Mouse (Mus musculus): ENCODE results near the gene Gm9495. TPM values are rescaled to one million over a fixed set of nuclear protein-coding genes. Genes with fewer than 3 reads are reported as not detected.
A peak's percentile ranks its signal among the peaks of the same experiment; 100 is the strongest.
"Not testable (repeated sequence)": the region's sequence is repeated elsewhere in the genome, so short reads cannot be mapped to it uniquely, and the experiment has no call there.

Gm9495 gene
- 0.10 TPM in 1 of 2 replicates, not detected in the other for polyA plus RNA-seq (2012; rRNA removed)

GRCm38 (mm10) chr8:69453465-69453864 is at the start of gene Gm9495:
TSS of gene Gm9495 (minus strand) at chr8:69453565.
- not testable (repeated sequence) for H3K4me1 ChIP-seq (ENCODE audit: control insufficient read depth, insufficient read depth, low read length); H3K4me3 ChIP-seq (replicated peaks; ENCODE audit: insufficient read depth, low read depth, low read length); DNase-seq; H3K27ac ChIP-seq (ENCODE audit: insufficient read depth, low read length); H3K27me3 ChIP-seq (ENCODE audit: control insufficient read depth, insufficient read depth, low read length)
- WGBS = 98% methylated on average over 2 of the region's 3 CpGs

- H3K27me3 ChIP-seq (ENCODE audit: control insufficient read depth, insufficient read depth, low read length); H3K4me3 ChIP-seq (replicated peaks; ENCODE audit: insufficient read depth, low read depth, low read length); H3K4me1 ChIP-seq (ENCODE audit: control insufficient read depth, insufficient read depth, low read length); H3K27ac ChIP-seq (ENCODE audit: insufficient read depth, low read length): not testable (repeated sequence)
- peak; percentile 62 to 75 for DNase-seq
- 0% methylated on average over 3 of the region's 3 CpGs for WGBS
Observed at GRCm38 (mm10) chr8:69474946-69475345, 21.6 kb upstream of the Gm9495 start.

- 82% methylated on average over 3 of the region's 3 CpGs for WGBS
- H3K4me1 ChIP-seq (ENCODE audit: control insufficient read depth, insufficient read depth, low read length); H3K27ac ChIP-seq (ENCODE audit: insufficient read depth, low read length); DNase-seq; H3K4me3 ChIP-seq (replicated peaks; ENCODE audit: insufficient read depth, low read depth, low read length); H3K27me3 ChIP-seq (ENCODE audit: control insufficient read depth, insufficient read depth, low read length): not testable (repeated sequence)
Observed at GRCm38 (mm10) chr8:69420018-69420417, 33.3 kb downstream of the Gm9495 start.

- Histone ChIP-seq H3K4me3 (replicated peaks; ENCODE audit: insufficient read depth, low read depth, low read length) (no peak overlapping the region), H3K27me3 (ENCODE audit: control insufficient read depth, insufficient read depth, low read length) (no peaks in the 10 kb centered on the region), H3K4me1 (ENCODE audit: control insufficient read depth, insufficient read depth, low read length) (no peaks in the 10 kb centered on the region), H3K27ac (ENCODE audit: insufficient read depth, low read length) (no peak overlapping the region)
- TF ChIP-seq POLR2A (IDR thresholded peaks at IDR 0.05; ENCODE audit: borderline replicate concordance, insufficient read depth, low read length) (no peak), CTCF (IDR thresholded peaks at IDR 0.05; ENCODE audit: borderline replicate concordance, insufficient read depth, low read depth, low read length) (no peak)
- 100% methylated on average over 1 of the region's 1 CpGs for WGBS
- no peak for DNase-seq
Observed at GRCm38 (mm10) chr8:69414326-69414725, 39.0 kb downstream of the Gm9495 start.

- Histone ChIP-seq H3K27me3 (ENCODE audit: control insufficient read depth, insufficient read depth, low read length) (no peaks in the 10 kb centered on the region), H3K27ac (ENCODE audit: insufficient read depth, low read length) (no peak overlapping the region), H3K4me3 (replicated peaks; ENCODE audit: insufficient read depth, low read depth, low read length) (no peak overlapping the region), H3K4me1 (ENCODE audit: control insufficient read depth, insufficient read depth, low read length) (peaks cover 3% of the 10 kb centered on the region; the same call in 1 of the 2 replicates)
- WGBS = 94% methylated on average over 6 of the region's 6 CpGs
- DNase-seq = no peak
- no peak for TF ChIP-seq POLR2A (IDR thresholded peaks at IDR 0.05; ENCODE audit: borderline replicate concordance, insufficient read depth, low read length)
- TF ChIP-seq CTCF (IDR thresholded peaks at IDR 0.05; ENCODE audit: borderline replicate concordance, insufficient read depth, low read depth, low read length) = no peak
Observed at GRCm38 (mm10) chr8:69404768-69405167, 48.6 kb downstream of the Gm9495 start.

- DNase-seq = no peak
- WGBS = 55% methylated on average over 4 of the region's 4 CpGs
- Histone ChIP-seq H3K27ac (ENCODE audit: insufficient read depth, low read length) (no peak overlapping the region), H3K27me3 (ENCODE audit: control insufficient read depth, insufficient read depth, low read length) (no peaks in the 10 kb centered on the region), H3K4me3 (replicated peaks; ENCODE audit: insufficient read depth, low read depth, low read length) (peak overlapping the region; percentile 41), H3K4me1 (ENCODE audit: control insufficient read depth, insufficient read depth, low read length) (peaks cover 3% of the 10 kb centered on the region; the same call in 1 of the 2 replicates)
- TF ChIP-seq CTCF (IDR thresholded peaks at IDR 0.05; ENCODE audit: borderline replicate concordance, insufficient read depth, low read depth, low read length) (no peak), POLR2A (IDR thresholded peaks at IDR 0.05; ENCODE audit: borderline replicate concordance, insufficient read depth, low read length) (no peak)
Observed at GRCm38 (mm10) chr8:69399956-69400443, 53.4 kb downstream of the Gm9495 start.

- H3K27ac ChIP-seq (ENCODE audit: insufficient read depth, low read length) = peak overlapping the region; percentile 48; the same call in 1 of the 2 replicates
- H3K27me3 ChIP-seq (ENCODE audit: control insufficient read depth, insufficient read depth, low read length) = no peaks in the 10 kb centered on the region
- 7% methylated on average over 43 of the region's 43 CpGs for WGBS
- DNase-seq = peak; percentile 26 to 43
- no peak for TF ChIP-seq CTCF (IDR thresholded peaks at IDR 0.05; ENCODE audit: borderline replicate concordance, insufficient read depth, low read depth, low read length)
- no peak for TF ChIP-seq POLR2A (IDR thresholded peaks at IDR 0.05; ENCODE audit: borderline replicate concordance, insufficient read depth, low read length)
- peaks cover 3% of the 10 kb centered on the region; the same call in 1 of the 2 replicates for H3K4me1 ChIP-seq (ENCODE audit: control insufficient read depth, insufficient read depth, low read length)
- H3K4me3 ChIP-seq (replicated peaks; ENCODE audit: insufficient read depth, low read depth, low read length) = peak overlapping the region; percentile 41
Observed at GRCm38 (mm10) chr8:69399181-69399955, 54.0 kb downstream of the Gm9495 start.

GRCm38 (mm10) chr8:69396196-69396595 is 57.2 kb downstream of the Gm9495 start:
- Histone ChIP-seq H3K4me3 (replicated peaks; ENCODE audit: insufficient read depth, low read depth, low read length) (no peak overlapping the region), H3K27ac (ENCODE audit: insufficient read depth, low read length) (no peak overlapping the region), H3K27me3 (ENCODE audit: control insufficient read depth, insufficient read depth, low read length) (no peaks in the 10 kb centered on the region), H3K4me1 (ENCODE audit: control insufficient read depth, insufficient read depth, low read length) (peaks cover 3% of the 10 kb centered on the region; the same call in 1 of the 2 replicates)
- no peak for DNase-seq
- TF ChIP-seq POLR2A (IDR thresholded peaks at IDR 0.05; ENCODE audit: borderline replicate concordance, insufficient read depth, low read length) = no peak
- no peak for TF ChIP-seq CTCF (IDR thresholded peaks at IDR 0.05; ENCODE audit: borderline replicate concordance, insufficient read depth, low read depth, low read length)
- 69% methylated on average over 6 of the region's 6 CpGs for WGBS
